8 mouse cellular contexts compared by ENCODE assay signal in genomic region chrX:159628629-159629028, GRCm38 (mm10). TPM values are rescaled to one million over a fixed set of nuclear protein-coding genes. Genes with fewer than 3 reads are reported as not detected.
DNase-seq lines count a peak whose midpoint lies in the region; ATAC-seq lines count a peak whose summit lies in the region.

No protein-coding gene starts in this region.

- 41% methylated on average over 4 of the region's 4 CpGs for WGBS in kidney, embryonic 15.5 days
- WGBS in embryonic facial prominence, embryonic 12.5 days: 57% methylated on average over 4 of the region's 4 CpGs
- 51% methylated on average over 4 of the region's 4 CpGs for WGBS in midbrain, embryonic 14.5 days

- ATAC-seq in kidney, embryonic 15.5 days (replicated peaks; ENCODE audit: low FRiP score): no peak
- ATAC-seq in embryonic facial prominence, embryonic 12.5 days (ENCODE audit: insufficient number of reproducible peaks, insufficient read depth, low FRiP score, low TSS enrichment): no peak
- ATAC-seq in midbrain, embryonic 14.5 days (ENCODE audit: low FRiP score, low TSS enrichment): no peak

- peaks cover 7% of the 10 kb centered on the region; the same call in 1 of the 2 replicates for H3K4me1 ChIP-seq in kidney, embryonic 15.5 days
- H3K4me1 ChIP-seq in embryonic facial prominence, embryonic 12.5 days: no peaks in the 10 kb centered on the region
- H3K4me1 ChIP-seq in midbrain, embryonic 14.5 days (ENCODE audit: control insufficient read depth, insufficient read depth, low read length): no peaks in the 10 kb centered on the region

- peaks cover 19% of the 10 kb centered on the region; the same call in 1 of the 2 replicates for H3K27me3 ChIP-seq in kidney, embryonic 15.5 days
- H3K27me3 ChIP-seq in embryonic facial prominence, embryonic 12.5 days: no peaks in the 10 kb centered on the region
- H3K27me3 ChIP-seq in midbrain, embryonic 14.5 days (ENCODE audit: control insufficient read depth, insufficient read depth, low read length): no peaks in the 10 kb centered on the region

- no peak overlapping the region for H3K27ac ChIP-seq in kidney, embryonic 15.5 days
- no peak overlapping the region for H3K27ac ChIP-seq in embryonic facial prominence, embryonic 12.5 days
- H3K27ac ChIP-seq in midbrain, embryonic 14.5 days (replicated peaks; ENCODE audit: low read depth, low read length): no peak overlapping the region

- H3K9me3 ChIP-seq in kidney, embryonic 15.5 days (replicated peaks): no peaks in the 10 kb centered on the region
- no peaks in the 10 kb centered on the region for H3K9me3 ChIP-seq in embryonic facial prominence, embryonic 12.5 days
- no peaks in the 10 kb centered on the region for H3K9me3 ChIP-seq in midbrain, embryonic 14.5 days (ENCODE audit: control insufficient read depth, low read length)

- no peaks in the 10 kb centered on the region for H3K36me3 ChIP-seq in kidney, embryonic 15.5 days
- no peaks in the 10 kb centered on the region for H3K36me3 ChIP-seq in embryonic facial prominence, embryonic 12.5 days
- H3K36me3 ChIP-seq in midbrain, embryonic 14.5 days (ENCODE audit: control insufficient read depth, insufficient read depth, low read length): no peaks in the 10 kb centered on the region

- peak overlapping the region; percentile 73 for H3K4me2 ChIP-seq in kidney, embryonic 15.5 days
- peak overlapping the region; percentile 62 for H3K4me2 ChIP-seq in embryonic facial prominence, embryonic 12.5 days (replicated peaks)
- H3K4me2 ChIP-seq in midbrain, embryonic 14.5 days (ENCODE audit: low read length): peak overlapping the region; percentile 62

- DNase-seq in kidney, adult 18-20 months: no peak
- peak; percentile 22 for DNase-seq in induced T-regulatory cell, adult 2 months (ENCODE audit: low read depth)
- peak; percentile 0 for DNase-seq in midbrain, embryonic 14.5 days
- DNase-seq in frontal cortex, postnatal 10 days (ENCODE audit: low spot score in 2 of 2): no peak
- no peak for DNase-seq in lung, postnatal 10 days
- no peak for DNase-seq in left cerebral cortex, postnatal 4 days

- intact Hi-C loops in left cerebral cortex, postnatal 4 days (cut with DNase I): loop anchor here (5.0 kb wide), 2 partner anchors 334 to 489 kb away; no protein-coding TSS in a partner anchor

- H3K4me3 ChIP-seq in kidney, embryonic 15.5 days (replicated peaks): peak overlapping the region; percentile 66
- peak overlapping the region; percentile 57 for H3K4me3 ChIP-seq in embryonic facial prominence, embryonic 12.5 days
- peak overlapping the region; percentile 56 for H3K4me3 ChIP-seq in midbrain, embryonic 14.5 days (replicated peaks; ENCODE audit: low read depth, low read length)

- H3K9ac ChIP-seq in kidney, embryonic 15.5 days: no peak overlapping the region
- H3K9ac ChIP-seq in embryonic facial prominence, embryonic 12.5 days: no peak overlapping the region
- H3K9ac ChIP-seq in midbrain, embryonic 14.5 days (replicated peaks; ENCODE audit: low read length): peak overlapping the region; percentile 70; the same call in 1 of the 2 replicates

RNA-seq across cellular contexts. Expression of gene Sh3kbp1, which starts 1.6 kb away (rescaled TPM):
- polyA plus RNA-seq in kidney, embryonic 15.5 days (2015; fragmentation: Nextera tagmentation; extraction: Ambion mirVana): 41.2 and 44.1 TPM in 2 replicates
- 33.9 and 39.9 TPM in 2 replicates for polyA plus RNA-seq in embryonic facial prominence, embryonic 12.5 days (2016; fragmentation: Nextera tagmentation; extraction: Ambion mirVana)
- 35.4 and 45.1 TPM in 2 replicates for polyA plus RNA-seq in midbrain, embryonic 14.5 days (2014; fragmentation: Nextera tagmentation; extraction: Ambion mirVana)
- total RNA-seq in left cerebral cortex, postnatal 4 days (2021): 100 to 1,000 TPM in 1 of 2 experiments, 10 to 100 TPM in 1; 95.4 to 102 TPM

Comparison
In these comparisons a context has a peak if more than half of its experiments do, and no peak if none do; other contexts are left out.
1. DNase-seq: peak in induced T-regulatory cell, adult 2 months (single experiment) and midbrain, embryonic 14.5 days (single experiment); none in kidney, adult 18-20 months (single experiment), frontal cortex, postnatal 10 days (0 of 2), lung, postnatal 10 days (single experiment) and left cerebral cortex, postnatal 4 days (single experiment).
2. Peak in every context shown above with its lines, with median percentiles within 50 percentile points of each other: H3K4me2 ChIP-seq and H3K4me3 ChIP-seq.